Mouse (Mus musculus): ENCODE data around the gene Sulf2.

The Sulf2 gene

DNA sequence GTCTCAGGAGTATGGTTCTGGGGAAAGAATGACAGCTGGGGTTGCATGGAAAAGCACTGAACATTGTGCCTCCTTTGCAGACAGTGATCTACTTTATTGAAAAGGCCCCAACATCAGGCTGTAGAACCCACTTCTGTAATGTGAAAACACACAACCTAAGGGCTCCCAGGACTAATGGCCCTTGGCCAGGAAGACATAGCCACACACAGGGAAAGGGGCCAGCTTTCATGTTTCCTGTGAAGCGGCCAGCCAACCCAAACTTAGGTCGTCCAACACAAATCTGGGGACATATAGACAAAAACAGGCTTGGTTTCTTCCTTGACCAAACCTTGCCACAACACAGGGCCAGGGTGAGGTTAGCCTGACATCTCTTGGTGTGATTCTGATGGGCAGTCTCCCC is 35.5 kb downstream of the Sulf2 start:
- no peak for TF ChIP-seq GATA4 (IDR thresholded peaks at IDR 0.05; ENCODE audit: insufficient replicate concordance, low read length)

DNA sequence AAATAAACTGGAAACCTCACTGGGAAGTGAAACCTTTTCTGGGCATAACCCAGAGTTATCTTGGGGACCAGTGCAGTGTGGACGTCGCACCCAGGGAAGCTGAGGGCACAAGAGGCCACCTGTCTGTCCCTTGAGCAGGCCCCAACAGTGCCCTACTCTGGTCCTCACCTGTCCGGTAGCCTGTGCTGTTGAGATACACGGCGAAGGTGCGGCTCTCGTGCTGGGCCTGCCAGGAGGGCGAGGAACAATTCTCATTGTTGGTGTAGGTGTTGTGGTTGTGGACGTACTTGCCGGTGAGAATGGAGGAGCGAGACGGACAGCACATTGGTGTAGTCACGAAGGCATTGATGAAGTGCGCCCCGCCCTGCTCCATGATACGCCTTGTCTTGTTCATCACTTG is 38.8 kb downstream of the Sulf2 start:
- TF ChIP-seq GATA4 (IDR thresholded peaks at IDR 0.05; ENCODE audit: insufficient replicate concordance, low read length), result no peak

DNA sequence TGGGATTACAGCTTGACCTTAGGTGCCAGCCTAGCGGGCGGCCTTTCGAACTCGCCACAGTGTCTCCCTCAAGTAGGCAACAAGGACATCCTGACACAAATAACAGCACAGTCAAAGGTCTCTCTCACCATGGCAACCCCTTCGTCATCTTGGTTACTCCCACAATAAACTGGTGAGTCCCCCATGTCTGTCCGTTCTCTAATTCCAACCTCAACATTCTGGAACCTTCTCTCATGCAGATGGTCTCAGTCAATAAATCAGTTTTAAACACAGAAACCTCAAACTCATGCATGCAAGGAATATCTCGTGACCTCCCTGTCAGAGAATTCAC is 39.2 kb downstream of the Sulf2 start:
- TF ChIP-seq GATA4 (IDR thresholded peaks at IDR 0.05; ENCODE audit: insufficient replicate concordance, low read length), result peak; percentile 26; the same call in 1 of the 2 replicates

DNA sequence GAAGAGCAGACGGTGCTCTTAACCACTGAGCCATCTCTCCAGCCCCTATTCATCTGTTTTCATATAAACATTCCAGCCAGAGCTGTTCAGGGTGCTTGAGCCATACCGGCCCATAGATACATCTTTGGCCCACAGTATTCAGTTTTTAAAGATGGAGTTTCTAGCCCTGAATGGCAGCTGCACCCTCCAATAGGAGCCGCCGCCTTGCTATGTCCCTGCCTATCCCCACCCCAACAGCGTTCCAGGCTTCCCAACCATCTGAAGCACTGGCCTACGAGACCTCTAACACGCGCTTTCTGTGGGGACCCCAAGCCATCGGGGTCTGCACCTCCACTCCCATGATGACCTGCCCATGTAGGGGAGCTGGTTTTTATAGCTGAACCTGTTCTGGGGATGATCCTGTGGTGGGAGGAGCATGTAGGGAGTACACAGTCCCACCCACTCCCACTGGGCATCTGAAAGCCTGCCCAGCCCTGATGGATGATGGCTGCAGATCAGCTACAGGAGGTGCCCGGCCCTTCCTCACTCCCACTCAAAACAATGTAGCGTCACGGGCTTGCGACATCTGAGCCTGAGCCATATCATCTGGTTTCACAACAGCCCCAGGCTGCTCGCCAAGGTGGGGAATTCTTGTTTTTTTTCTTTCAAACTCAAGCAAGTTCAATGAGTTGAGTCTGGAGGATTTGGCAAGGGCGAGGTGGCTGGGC is 39.7 kb downstream of the Sulf2 start:
- TF ChIP-seq GATA4 (IDR thresholded peaks at IDR 0.05; ENCODE audit: insufficient replicate concordance, low read length), result no peak

DNA sequence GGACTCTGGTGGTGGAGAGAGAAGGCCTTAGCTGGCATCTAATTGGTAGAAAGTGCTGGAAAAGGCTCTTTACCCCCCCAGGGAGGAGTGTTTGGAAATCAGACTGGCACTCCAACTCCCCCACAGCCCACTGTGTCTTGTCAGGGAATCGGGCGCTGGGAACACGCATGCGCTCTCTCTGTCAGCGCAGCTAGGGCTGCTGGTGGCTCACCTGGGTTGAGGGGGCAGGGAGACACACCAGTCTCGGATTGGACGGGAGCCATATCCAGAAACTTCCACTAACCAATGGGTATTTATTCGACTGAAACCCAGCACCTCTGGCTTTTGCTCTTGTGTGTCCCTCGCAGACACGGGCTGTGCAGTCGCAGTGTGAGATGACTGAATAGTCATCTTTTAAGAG is 42.5 kb downstream of the Sulf2 start:
- TF ChIP-seq GATA4 (IDR thresholded peaks at IDR 0.05; ENCODE audit: insufficient replicate concordance, low read length), result no peak

DNA sequence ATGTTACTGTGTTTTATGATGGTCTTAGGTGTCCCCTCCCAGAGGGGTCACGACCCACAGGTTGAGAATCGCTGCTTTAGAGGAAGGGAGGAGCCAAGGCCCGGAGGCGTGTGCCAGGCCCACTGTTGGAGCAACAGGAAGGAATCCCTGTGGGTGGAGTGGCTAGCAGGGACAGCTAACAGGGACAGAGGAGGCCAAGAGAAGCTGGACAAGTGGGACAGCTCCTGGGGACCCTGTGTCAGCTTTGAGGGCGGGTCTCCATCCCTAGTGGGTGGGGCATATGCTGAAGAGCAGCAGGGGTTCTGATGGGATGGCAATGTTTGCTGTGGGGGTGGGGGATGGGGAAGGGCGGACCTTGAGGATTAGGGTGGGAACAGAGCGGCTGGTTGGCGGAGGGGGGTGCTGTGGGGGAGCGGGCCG is 43.6 kb downstream of the Sulf2 start:
- no peak for TF ChIP-seq GATA4 (IDR thresholded peaks at IDR 0.05; ENCODE audit: insufficient replicate concordance, low read length)

DNA sequence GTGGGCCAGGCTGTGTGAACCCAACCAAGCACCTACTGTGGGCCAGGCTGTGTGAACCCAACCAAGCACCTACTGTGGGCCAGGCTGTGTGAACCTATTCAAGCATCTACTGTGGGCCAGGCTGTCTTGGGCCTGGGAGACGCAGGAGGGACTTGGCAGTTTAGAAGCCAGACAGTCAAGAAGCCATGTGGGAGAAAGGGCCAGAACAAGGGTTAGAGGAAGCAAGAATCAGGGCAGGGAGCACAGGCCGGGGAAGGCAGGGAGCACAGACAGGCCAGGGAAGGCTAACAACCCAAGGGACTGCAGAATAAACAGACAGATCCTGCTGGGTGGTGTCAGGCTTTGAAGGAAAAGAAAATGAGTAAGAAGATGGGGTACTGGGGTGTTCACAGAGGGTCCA is 44.2 kb downstream of the Sulf2 start:
- no peak for TF ChIP-seq GATA4 (IDR thresholded peaks at IDR 0.05; ENCODE audit: insufficient replicate concordance, low read length)

DNA sequence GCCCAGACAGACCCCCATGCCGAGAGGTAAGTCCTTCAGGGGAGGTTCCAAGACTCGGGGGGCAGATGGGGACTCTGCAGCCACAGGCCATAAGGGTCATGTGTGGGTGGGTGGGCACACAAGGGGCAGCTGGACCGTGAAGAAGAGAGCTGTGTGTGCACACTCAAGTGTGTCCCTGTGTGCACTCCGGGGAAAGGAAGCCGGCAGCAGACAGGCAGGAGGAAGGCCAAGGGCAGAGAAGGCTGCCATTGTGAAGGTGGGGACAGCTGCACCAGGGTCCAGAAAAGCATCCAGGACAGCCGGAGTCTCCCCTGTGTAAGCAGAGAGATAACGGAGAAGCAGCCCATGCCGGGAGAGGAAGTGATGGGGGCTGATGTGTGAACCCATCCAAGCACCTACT is 44.7 kb downstream of the Sulf2 start:
- TF ChIP-seq GATA4 (IDR thresholded peaks at IDR 0.05; ENCODE audit: insufficient replicate concordance, low read length), result no peak

DNA sequence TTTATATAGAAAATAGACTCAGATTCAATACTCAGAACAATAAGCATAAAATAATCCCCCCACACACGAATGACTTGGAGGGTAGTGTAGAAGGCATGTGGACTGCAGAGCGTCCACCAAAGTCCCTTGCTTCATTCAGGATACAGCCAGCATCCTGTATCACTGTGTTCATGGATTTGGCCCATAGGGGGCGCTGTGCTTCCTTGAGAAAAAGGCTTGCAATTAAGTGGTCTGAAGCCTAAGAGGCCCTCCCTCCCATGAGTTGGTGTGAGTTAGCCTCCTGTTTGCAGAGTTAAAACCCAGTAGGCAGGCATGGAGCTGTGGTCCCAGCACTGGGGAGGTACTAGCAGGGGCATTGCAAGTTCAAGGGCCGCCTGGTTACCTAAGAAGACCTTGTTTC is 47.1 kb downstream of the Sulf2 start:
- no peak for TF ChIP-seq GATA4 (IDR thresholded peaks at IDR 0.05; ENCODE audit: insufficient replicate concordance, low read length)

DNA sequence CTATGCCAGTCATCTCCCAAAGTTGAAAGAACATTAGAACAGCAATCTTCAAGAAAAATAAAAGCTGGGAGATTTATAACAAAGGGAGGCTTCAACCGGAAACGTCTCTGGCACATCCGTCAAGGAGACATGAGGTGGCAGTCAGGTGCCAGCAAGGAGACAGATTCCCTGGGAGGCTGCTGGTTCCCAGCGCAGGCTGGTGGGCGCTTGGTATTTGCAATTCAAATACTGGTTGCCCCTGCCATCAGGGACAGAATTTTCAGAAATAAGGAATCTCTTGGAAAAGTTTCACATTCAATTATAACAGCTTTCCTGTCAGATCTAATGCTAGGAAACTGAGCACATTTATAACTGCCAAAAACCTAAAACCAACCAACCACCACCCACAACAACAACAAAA is 47.6 kb downstream of the Sulf2 start:
- no peak for TF ChIP-seq GATA4 (IDR thresholded peaks at IDR 0.05; ENCODE audit: insufficient replicate concordance, low read length)

DNA sequence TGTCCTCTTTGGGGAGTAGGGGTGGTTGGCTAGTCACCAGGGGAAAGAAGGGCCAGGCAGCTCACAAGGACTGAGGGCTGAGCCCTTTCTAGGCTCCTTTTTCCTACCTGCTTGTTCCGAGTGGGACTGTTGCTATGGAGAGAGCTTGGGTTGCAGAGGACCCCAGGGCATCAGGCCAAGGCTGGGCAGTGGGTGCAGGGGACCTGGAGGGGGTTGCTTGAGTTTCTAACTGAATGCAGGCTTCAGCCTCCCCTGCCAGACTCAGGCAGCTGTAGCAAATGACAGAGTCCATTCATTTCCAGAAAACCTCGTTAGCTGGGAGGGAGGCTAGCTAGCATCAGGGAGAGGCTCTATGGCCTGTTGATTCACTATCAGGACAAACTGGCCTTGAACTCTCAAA is 48.8 kb downstream of the Sulf2 start:
- no peak for TF ChIP-seq GATA4 (IDR thresholded peaks at IDR 0.05; ENCODE audit: insufficient replicate concordance, low read length)

DNA sequence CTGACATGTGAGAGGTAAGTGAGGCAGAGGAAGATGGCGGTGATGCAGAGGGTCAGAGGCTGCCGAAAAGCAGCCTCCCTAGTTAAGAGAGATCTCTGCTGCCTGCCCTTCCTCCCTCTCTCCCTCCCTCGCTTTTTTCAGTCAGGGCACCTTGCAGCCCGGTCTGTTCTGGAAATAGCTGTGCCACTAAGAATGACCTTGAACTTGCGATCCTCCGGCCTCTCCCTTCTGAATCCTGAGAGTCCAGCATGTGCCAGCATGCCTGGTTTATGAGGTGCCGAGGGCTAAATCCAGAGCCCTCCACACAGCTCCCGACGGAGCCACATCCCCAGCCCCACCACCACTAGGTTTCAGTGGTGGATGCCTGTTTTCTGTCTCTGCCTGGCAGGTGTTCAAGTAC is 49.6 kb downstream of the Sulf2 start:
- TF ChIP-seq GATA4 (IDR thresholded peaks at IDR 0.05; ENCODE audit: insufficient replicate concordance, low read length), result no peak

DNA sequence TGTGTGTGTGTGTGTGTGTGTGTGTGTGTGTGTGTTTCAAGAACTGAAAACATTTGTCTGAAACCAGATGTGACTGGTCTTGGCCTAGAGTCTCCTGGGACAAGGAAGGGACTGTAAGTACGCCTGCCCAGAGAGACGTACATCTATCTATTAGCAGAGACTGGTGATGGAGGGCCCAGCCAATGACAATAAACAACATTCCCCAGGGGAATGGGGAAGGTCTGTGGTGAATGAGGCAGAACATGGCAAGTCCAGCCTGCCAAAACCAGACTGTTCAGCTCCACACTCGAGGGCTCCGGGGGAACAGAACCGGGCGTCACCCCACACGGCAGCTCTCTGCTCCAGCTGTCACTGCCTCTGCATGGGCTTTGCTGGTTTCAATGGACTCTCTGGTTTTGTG is 52.6 kb downstream of the Sulf2 start:
- TF ChIP-seq GATA4 (IDR thresholded peaks at IDR 0.05; ENCODE audit: insufficient replicate concordance, low read length), result no peak

DNA sequence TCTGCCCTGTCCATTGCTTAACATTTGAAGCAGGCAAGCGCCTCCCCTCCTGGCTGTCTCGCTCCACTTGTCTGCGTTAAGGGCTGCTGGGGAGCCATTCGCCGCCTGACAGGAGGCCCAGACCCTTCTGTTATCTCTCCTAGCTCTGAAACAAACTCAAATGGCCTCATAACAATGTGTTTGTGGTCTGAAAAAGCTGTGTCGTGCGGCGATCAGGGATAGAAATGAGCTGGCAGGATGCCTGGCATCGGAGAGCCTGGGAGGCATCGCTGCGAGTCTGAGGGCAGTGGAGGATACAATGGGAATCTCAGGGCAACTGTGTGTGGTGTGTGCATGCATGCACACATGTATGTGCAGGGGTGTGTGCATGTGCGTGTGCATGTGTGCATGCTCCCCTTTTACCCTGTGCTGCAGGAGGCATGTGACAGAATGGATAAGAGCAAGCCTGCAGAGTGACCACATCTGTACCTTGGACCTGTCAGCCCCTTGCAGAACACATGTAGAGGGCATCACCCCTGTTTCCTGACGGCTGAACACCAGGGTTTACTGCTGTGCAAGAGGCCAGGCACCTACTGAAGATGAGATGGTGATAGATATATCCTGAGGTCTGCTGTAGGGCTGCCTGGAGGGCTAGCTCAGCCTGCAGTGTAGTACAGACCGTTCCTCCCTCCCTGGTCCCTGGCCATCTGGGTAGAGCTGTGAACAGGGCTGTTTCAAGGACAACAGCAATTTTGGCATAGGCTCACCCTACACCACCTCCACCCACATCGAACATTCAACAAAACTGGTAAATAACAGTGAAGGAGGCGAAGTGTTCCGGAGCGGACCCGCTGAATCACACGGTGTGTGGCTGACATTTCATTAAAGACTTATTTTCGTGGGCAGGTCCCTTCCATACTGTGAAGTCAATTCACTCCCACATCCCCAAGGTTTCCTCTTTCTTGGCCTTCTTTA is 54.9 kb downstream of the Sulf2 start:
- TF ChIP-seq GATA4 (IDR thresholded peaks at IDR 0.05; ENCODE audit: insufficient replicate concordance, low read length), result no peak

DNA sequence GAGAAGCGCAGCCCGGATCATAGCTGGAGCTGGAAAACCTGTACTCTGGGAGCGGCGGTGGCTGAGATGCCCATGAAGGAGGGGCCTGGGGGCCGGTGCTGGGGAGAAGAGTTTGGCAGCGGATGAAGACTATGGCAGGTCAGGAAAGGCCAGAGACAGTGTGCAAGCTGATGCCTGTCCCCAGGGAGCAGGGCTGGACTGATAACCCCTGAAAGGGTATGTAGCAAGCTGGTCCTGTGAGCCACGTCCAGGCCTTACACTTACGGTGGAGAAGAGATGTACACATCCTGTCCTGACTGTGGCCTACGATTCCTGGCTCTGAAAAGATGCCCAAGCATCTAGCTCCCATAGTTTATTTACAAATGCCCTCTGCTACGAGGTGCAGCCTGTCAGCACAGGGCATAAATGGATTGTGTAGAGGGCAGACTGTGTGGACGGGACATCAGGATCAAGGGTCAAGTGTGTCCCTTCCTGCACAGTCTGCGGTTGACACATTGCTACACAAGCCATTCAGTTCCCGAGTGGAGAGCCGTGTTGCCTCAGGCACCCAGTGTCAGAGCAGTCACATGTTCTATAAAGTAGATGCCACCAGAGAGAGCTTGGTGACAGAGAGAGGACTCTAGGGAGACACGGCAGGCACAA is 57.0 kb downstream of the Sulf2 start:
- no peak for TF ChIP-seq GATA4 (IDR thresholded peaks at IDR 0.05; ENCODE audit: insufficient replicate concordance, low read length)

Measured in liver, adult (tissue).